Mouse (Mus musculus) c-Kit-positive CD71-positive TER-119-positive erythroid progenitor cells, embryonic 14.5 days (primary cell): ENCODE results near the gene AC124502.3.

Source experiments
- DNase-seq: peaks from one replicate; pipeline ENCODE4 v3.0.0-alpha.2; 2013; ENCODE audit warnings: low spot score

AC124502.3 gene

GRCm38 (mm10) chr19:5060365-5061330 is 22.0 kb downstream of the AC124502.3 start:
- no peak for DNase-seq

- no peak for DNase-seq
Observed at GRCm38 (mm10) chr19:5062041-5062440, 23.4 kb downstream of the AC124502.3 start.

- no peak for DNase-seq
Observed at GRCm38 (mm10) chr19:5062446-5062845, 23.8 kb downstream of the AC124502.3 start.

- DNase-seq = no peak
Observed at GRCm38 (mm10) chr19:5065104-5065503, 26.4 kb downstream of the AC124502.3 start.

- peak; percentile 75 for DNase-seq
Observed at GRCm38 (mm10) chr19:5067040-5067799, 28.5 kb downstream of the AC124502.3 start.

GRCm38 (mm10) chr19:5067867-5068569 is 29.3 kb downstream of the AC124502.3 start, which contains the start of gene Cd248:
Gene Cd248 (plus strand): TSS chr19:5068078.
- DNase-seq = no peak

GRCm38 (mm10) chr19:5068570-5069234 is 30.0 kb downstream of the AC124502.3 start:
- no peak for DNase-seq

- DNase-seq = no peak
Observed at GRCm38 (mm10) chr19:5069486-5069885, 30.8 kb downstream of the AC124502.3 start.

- no peak for DNase-seq
Observed at GRCm38 (mm10) chr19:5069978-5070377, 31.3 kb downstream of the AC124502.3 start.

GRCm38 (mm10) chr19:5071077-5071476 is 32.4 kb downstream of the AC124502.3 start:
- DNase-seq = no peak

- DNase-seq = peak; percentile 88
Observed at GRCm38 (mm10) chr19:5071545-5072369, 33.1 kb downstream of the AC124502.3 start.

GRCm38 (mm10) chr19:5072389-5073019 is 33.8 kb downstream of the AC124502.3 start:
- peak; percentile 51 for DNase-seq

- peak; percentile 58 for DNase-seq
Observed at GRCm38 (mm10) chr19:5073028-5073427, 34.3 kb downstream of the AC124502.3 start.

GRCm38 (mm10) chr19:5073518-5073917 is 34.8 kb downstream of the AC124502.3 start:
- no peak for DNase-seq

- DNase-seq = no peak
Observed at GRCm38 (mm10) chr19:5079279-5079678, 40.6 kb downstream of the AC124502.3 start.

- DNase-seq = no peak
Observed at GRCm38 (mm10) chr19:5082005-5082404, 43.3 kb downstream of the AC124502.3 start.

- no peak for DNase-seq
Observed at GRCm38 (mm10) chr19:5082596-5082995, 43.9 kb downstream of the AC124502.3 start.

GRCm38 (mm10) chr19:5083961-5084833 is 45.5 kb downstream of the AC124502.3 start:
- DNase-seq = no peak

- DNase-seq = no peak
Observed at GRCm38 (mm10) chr19:5084834-5085144, 46.1 kb downstream of the AC124502.3 start.
